Mouse (Mus musculus): ENCODE measurements around the gene Klf9. TPM values are rescaled to one million over a fixed set of nuclear protein-coding genes. Genes with fewer than 3 reads are reported as not detected.
A peak's percentile ranks its signal among the peaks of the same experiment; 100 is the strongest.

Gene Klf9
- total RNA-seq, 2 experiments from 2014 or later: 200 to 205 TPM

DNA sequence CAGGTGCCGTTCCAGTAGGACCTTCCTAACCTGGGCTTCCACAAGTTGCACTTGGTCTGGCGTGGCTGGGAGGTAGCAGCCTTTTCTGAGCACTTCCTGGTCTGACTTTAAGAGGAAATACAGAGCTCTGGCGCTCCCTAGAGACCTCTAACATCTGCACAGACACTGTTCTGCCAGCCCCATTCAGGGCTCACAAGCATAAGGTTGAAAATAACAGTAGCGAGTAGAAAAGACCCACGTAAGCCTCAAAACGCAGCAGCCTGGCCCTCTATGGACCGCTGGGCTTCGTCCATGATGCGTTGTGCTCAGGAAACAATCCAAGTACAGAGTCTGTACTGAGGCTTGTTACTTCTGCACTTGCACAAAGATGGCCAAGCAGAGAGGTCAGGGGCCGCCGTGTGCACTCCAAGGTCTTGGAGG lies 10.6 kb downstream of the Klf9 start:
- no peak overlapping the region for H3K4me3 ChIP-seq
- intact Hi-C loops (cut with DNase I): no loop called here
- no peak for DNase-seq (ENCODE audit: extremely low spot score in 1 of 2, low spot score in 2 of 2)
- TF ChIP-seq CTCF (IDR thresholded peaks at IDR 0.05): peak; percentile 43
- H3K27ac ChIP-seq: peak overlapping the region; percentile 60

- no peak for TF ChIP-seq CTCF (IDR thresholded peaks at IDR 0.05)
- Histone ChIP-seq H3K27ac (peak overlapping the region; percentile 60), H3K4me3 (no peak overlapping the region)
- no peak for DNase-seq (ENCODE audit: extremely low spot score in 1 of 2, low spot score in 2 of 2)
- intact Hi-C loops (cut with DNase I): no loop called here
Observed at GRCm38 (mm10) chr19:23152201-23152640, 11.2 kb downstream of the Klf9 start.

- TF ChIP-seq CTCF (IDR thresholded peaks at IDR 0.05): no peak
- H3K27ac ChIP-seq: peak overlapping the region; percentile 47
- no peak overlapping the region for H3K4me3 ChIP-seq
- no peak for DNase-seq (ENCODE audit: extremely low spot score in 1 of 2, low spot score in 2 of 2)
- intact Hi-C loops (cut with DNase I): no loop called here
Observed at GRCm38 (mm10) chr19:23152771-23153605, 12.0 kb downstream of the Klf9 start.

GRCm38 (mm10) chr19:23153606-23154127 lies 12.6 kb downstream of the Klf9 start:
- intact Hi-C loops (cut with DNase I): no loop called here
- DNase-seq (ENCODE audit: extremely low spot score in 1 of 2, low spot score in 2 of 2): no peak
- H3K4me3 ChIP-seq: no peak overlapping the region
- TF ChIP-seq CTCF (IDR thresholded peaks at IDR 0.05): no peak
- no peak overlapping the region for H3K27ac ChIP-seq

DNA sequence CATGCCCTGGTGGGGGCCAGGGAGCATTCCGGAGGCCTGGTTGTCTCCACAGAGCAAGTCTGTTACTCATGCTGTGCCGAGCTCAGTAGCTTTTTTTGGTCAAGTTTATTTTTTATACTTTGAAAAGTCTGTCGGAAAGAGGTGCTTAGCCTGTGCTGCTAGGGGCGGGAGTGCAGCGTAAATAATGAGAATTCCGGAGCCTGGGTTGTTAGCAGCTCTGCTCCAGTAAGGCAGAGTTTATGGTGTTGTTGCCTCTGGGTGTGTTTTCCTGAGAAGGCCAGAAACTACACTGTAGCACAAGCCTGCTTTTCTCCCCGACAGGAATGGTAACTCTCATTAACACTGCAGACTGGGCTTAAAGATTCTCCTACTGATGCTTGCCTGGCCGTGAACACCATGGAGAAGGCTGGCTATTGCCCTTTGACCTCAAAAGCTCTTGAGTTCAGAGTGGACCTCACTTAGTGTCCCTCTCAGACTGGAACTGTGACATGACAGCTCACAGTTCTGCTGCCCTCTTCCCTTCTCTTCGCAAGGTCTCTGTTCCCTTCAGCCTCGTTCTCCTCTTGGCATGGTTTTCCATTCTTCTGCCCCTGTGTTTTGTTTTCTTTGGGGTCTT lies 18.9 kb downstream of the Klf9 start:
- H3K27ac ChIP-seq: peak overlapping the region; percentile 60

GRCm38 (mm10) chr19:23162387-23162809 lies 21.4 kb downstream of the Klf9 start:
- peak overlapping the region; percentile 76 for H3K27ac ChIP-seq
- intact Hi-C loops (cut with DNase I): no loop called here
- no peak for TF ChIP-seq CTCF (IDR thresholded peaks at IDR 0.05)
- no peak overlapping the region for H3K4me3 ChIP-seq
- peak in 1 of 2 experiments; percentile 53 for DNase-seq (ENCODE audit: extremely low spot score in 1 of 2, low spot score in 2 of 2)

More for the DNA sequence above, 18.9 kb downstream of the Klf9 start:
- DNase-seq (ENCODE audit: extremely low spot score in 1 of 2, low spot score in 2 of 2): no peak
- no peak for TF ChIP-seq CTCF (IDR thresholded peaks at IDR 0.05)
- no peak overlapping the region; the same call in 1 of the 2 replicates for H3K4me3 ChIP-seq
- intact Hi-C loops (cut with DNase I): no loop called here

- TF ChIP-seq CTCF (IDR thresholded peaks at IDR 0.05): no peak; the same call in 1 of the 2 replicates
- DNase-seq (ENCODE audit: extremely low spot score in 1 of 2, low spot score in 2 of 2): no peak
- H3K4me3 ChIP-seq: no peak overlapping the region
- intact Hi-C loops (cut with DNase I): no loop called here
- peak overlapping the region; percentile 76 for H3K27ac ChIP-seq
Observed at GRCm38 (mm10) chr19:23162877-23163276, 21.9 kb downstream of the Klf9 start.

DNA sequence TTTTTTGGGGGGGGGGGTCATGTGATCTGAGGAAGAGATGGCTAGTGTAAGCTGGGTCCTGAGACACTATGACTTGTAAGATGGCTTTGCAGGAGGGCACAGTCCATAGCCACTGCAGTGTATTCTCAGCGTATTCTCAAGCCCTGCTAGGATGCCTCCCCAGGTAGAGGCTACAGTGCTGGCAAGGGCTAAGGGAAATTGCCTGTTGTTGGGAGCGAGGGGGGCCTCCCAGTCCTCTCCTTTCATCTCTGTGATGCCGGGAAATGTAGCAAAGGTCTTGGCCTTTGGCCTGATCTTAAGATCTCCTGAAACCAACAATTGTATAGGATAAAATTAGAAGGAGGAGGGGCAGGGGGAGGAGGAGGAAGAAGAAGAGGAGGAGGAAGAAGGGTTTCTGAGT lies 22.3 kb downstream of the Klf9 start:
- peak overlapping the region; percentile 76 for H3K27ac ChIP-seq
- no peak overlapping the region for H3K4me3 ChIP-seq
- no peak for DNase-seq (ENCODE audit: extremely low spot score in 1 of 2, low spot score in 2 of 2)
- TF ChIP-seq CTCF (IDR thresholded peaks at IDR 0.05): no peak
- intact Hi-C loops (cut with DNase I): no loop called here

DNA sequence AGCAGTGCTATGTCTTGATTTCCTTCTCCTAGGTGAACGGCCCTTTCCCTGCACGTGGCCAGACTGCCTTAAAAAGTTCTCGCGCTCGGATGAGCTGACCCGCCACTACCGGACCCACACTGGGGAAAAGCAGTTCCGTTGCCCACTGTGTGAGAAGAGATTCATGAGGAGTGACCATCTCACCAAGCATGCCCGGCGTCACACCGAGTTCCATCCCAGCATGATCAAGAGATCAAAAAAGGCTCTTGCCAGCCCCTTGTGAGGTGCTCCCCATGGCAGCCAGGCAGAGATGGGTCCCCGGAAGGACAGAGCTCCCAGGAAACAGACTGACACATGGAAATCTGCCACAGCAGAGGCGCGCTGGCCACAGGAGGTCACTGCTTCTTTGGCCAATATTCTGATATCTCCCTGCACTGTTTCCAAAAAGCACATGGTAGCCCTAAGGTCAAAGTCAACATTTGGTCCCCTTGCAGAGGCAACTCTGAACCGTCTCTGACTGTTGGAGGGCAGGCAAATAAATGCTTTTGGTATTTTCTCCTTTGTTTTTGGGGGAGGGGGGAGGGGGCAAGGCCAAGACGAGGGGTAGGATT lies 23.7 kb downstream of the Klf9 start:
- intact Hi-C loops (cut with DNase I): loop anchor here (5.0 kb wide), 1 partner anchor 48 kb away; no protein-coding TSS in a partner anchor
- TF ChIP-seq CTCF (IDR thresholded peaks at IDR 0.05): no peak
- H3K4me3 ChIP-seq: no peak overlapping the region
- DNase-seq (ENCODE audit: extremely low spot score in 1 of 2, low spot score in 2 of 2): no peak
- H3K27ac ChIP-seq: no peak overlapping the region

DNA sequence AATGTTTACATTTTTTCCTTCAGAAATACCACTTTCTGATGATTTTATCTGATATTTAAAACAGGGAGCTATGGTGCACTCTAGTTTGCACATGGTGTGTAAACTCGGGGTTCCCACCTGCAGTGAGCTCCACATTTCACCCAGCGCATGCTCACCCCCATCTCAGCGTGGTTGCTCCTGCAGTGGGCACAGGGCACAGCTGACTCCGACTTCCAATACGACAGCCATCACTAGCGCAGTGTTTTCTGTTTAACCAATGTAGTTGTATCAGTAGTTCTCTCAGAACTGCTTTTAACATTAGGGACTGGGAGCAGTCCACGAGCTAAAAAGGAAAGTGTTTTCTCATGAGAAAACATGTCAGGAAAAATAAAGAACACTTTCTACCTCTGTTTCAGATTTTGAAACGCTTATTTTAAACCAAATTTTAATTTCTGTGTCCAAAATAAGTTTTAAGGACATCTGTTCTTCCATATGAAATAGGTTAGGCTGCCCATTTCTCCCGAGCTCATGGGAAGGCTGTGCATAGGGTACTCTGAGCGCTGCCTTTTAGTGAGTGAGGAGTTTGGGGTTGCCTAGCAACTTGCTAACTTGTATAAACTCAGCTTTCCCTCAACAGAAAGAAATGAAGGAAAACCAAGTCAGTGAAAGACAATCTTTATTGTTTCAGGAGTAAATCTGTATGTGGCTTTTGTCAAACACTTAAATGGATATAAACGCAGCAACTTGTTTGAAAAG lies 25.7 kb downstream of the Klf9 start:
- DNase-seq (ENCODE audit: extremely low spot score in 1 of 2, low spot score in 2 of 2): no peak
- TF ChIP-seq CTCF (IDR thresholded peaks at IDR 0.05): no peak
- H3K4me3 ChIP-seq: no peak overlapping the region
- peak overlapping the region; percentile 40; the same call in 1 of the 2 replicates for H3K27ac ChIP-seq
- intact Hi-C loops (cut with DNase I): loop anchor here (5.0 kb wide), 1 partner anchor 46 kb away; no protein-coding TSS in a partner anchor
